Mouse (Mus musculus) testis, adult 2 months (tissue): ENCODE results near the gene Fam78a. TPM values are rescaled to one million over a fixed set of nuclear protein-coding genes. Genes with fewer than 3 reads are reported as not detected.

ENCODE experiments used
- H3K27ac ChIP-seq: fragments of 200-500 bp; 2 replicates; pipeline ENCODE4 v1.5.1; 2012; ENCODE audit warnings: low read depth, low read length; ENCODE audit not compliant: control insufficient read depth, insufficient read depth
- H3K27me3 ChIP-seq: fragments of 200-500 bp; 2 replicates; pipeline ENCODE4 v1.6.1; 2012; ENCODE audit warnings: mild to moderate bottlenecking, low read length, moderate library complexity; ENCODE audit not compliant: control insufficient read depth, insufficient read depth
- H3K36me3 ChIP-seq: fragments of 200-500 bp; 2 replicates; pipeline ENCODE4 v1.6.1; 2012; ENCODE audit warnings: mild to moderate bottlenecking, low read length; ENCODE audit not compliant: control insufficient read depth, insufficient read depth
- H3K4me1 ChIP-seq: fragments of 200-500 bp; 2 replicates; pipeline ENCODE4 v1.6.1; 2012; ENCODE audit warnings: low read length; ENCODE audit not compliant: control insufficient read depth, insufficient read depth
- H3K4me3 ChIP-seq: fragments of 200-500 bp; 2 replicates; pipeline ENCODE4 v1.5.1; 2012; ENCODE audit warnings: low read depth, mild to moderate bottlenecking, low read length, moderate library complexity, mixed read lengths; ENCODE audit not compliant: control insufficient read depth
- CTCF ChIP-seq: fragments of 200-500 bp; IDR thresholded peaks from 2 replicates; pipeline ENCODE4 v1.5.1; 2012; ENCODE audit warnings: low read depth, mild to moderate bottlenecking, inconsistent platforms, low read length, moderate library complexity; ENCODE audit not compliant: control insufficient read depth, insufficient read depth, insufficient replicate concordance
- POLR2A ChIP-seq: fragments of 200-500 bp; IDR thresholded peaks from 2 replicates; pipeline ENCODE4 v1.6.1; 2012; ENCODE audit warnings: low read depth, mild to moderate bottlenecking, inconsistent platforms, low read length, moderate library complexity; ENCODE audit not compliant: control insufficient read depth
- polyA plus RNA-seq: library from polyadenylated mRNA; depleted of rRNA; stranded (reverse); fragments of >200 nt; gene quantifications from 2 replicates; pipeline ENCODE4 v1.2.3, GENCODE M21; 2012

The Fam78a gene
- polyA plus RNA-seq, 1 experiment, result 276 TPM

DNA sequence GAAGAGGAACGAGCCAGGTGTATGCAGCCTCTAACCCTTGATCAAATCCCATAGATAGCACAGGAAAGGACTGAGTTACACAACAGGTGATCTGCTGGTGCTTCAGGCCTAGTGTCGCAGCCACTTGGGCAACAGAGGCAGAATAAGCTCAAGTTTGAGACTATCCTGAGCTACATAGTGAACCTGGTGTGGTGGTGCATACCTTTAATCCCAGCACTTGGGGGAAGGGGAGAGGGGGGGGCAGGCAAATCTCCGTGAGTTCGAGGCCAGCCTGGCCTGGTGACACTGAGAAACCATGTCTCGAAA is 43.8 kb upstream of the Fam78a start:
- Histone ChIP-seq H3K4me1 (peaks cover 3% of the 10 kb centered on the region), H3K27ac (no peak overlapping the region), H3K27me3 (no peaks in the 10 kb centered on the region), H3K36me3 (no peaks in the 10 kb centered on the region), H3K4me3 (no peak overlapping the region)
- TF ChIP-seq POLR2A, result no peak
- no peak for TF ChIP-seq CTCF

- Histone ChIP-seq H3K27me3 (no peaks in the 10 kb centered on the region), H3K27ac (peak overlapping the region; percentile 15; the same call in 1 of the 2 replicates), H3K4me1 (peaks cover 3% of the 10 kb centered on the region)
These were observed 43.2 kb upstream of the Fam78a start for GRCm38 (mm10) chr2:32127653-32128535.

DNA sequence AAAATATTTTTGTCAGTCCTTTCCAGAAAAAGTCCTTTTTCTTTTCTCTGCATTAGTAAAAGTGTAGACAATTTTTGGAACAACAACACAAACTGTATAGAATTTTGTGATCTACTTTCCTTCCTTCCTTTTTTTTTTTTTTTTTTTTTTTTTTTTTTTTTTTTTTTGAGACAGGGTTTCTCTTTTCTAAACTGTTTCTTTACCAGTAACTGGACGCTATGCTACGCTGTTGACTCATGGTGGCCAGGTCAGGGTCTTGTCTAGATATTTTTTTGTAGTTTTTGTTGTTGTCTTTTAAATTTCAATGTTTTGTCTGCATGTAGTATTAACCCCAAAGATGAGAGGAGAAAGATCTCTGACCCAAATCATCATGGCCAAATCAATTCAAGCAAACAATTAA is 37.1 kb upstream of the Fam78a start:
- H3K4me1 ChIP-seq, result no peaks in the 10 kb centered on the region
- H3K36me3 ChIP-seq, result no peaks in the 10 kb centered on the region
- no peaks in the 10 kb centered on the region for H3K27me3 ChIP-seq
- H3K27ac ChIP-seq, result no peak overlapping the region
- no peak overlapping the region for H3K4me3 ChIP-seq
- TF ChIP-seq POLR2A (no peak), CTCF (no peak)

More at GRCm38 (mm10) chr2:32127653-32128535, 43.2 kb upstream of the Fam78a start:
- TF ChIP-seq POLR2A (no peak), CTCF (no peak)
- H3K4me3 ChIP-seq, result no peak overlapping the region
- no peaks in the 10 kb centered on the region for H3K36me3 ChIP-seq

DNA sequence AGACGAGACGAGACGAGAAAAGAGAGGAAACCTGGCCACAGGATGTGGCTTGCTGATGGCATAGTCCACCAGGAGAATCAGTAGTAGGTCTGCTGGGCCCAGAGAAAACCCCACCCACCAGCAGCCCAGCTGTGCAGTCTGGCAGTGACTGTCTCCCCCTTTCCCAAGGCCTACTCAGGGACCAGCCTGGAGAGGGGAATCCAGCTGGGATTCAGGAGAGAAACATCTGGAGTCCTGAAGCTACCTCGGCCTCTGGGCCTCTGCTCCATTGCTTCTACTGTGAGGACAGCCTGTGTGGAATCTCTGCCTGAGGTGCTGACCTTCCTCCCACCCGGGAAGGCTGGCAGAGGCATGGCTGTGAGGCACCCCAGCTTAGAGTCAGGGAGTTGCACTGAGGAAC is 36.5 kb upstream of the Fam78a start:
- TF ChIP-seq CTCF (no peak), POLR2A (no peak)
- Histone ChIP-seq H3K4me3 (no peak overlapping the region), H3K4me1 (no peaks in the 10 kb centered on the region), H3K36me3 (no peaks in the 10 kb centered on the region), H3K27ac (peak overlapping the region; percentile 27), H3K27me3 (no peaks in the 10 kb centered on the region)

DNA sequence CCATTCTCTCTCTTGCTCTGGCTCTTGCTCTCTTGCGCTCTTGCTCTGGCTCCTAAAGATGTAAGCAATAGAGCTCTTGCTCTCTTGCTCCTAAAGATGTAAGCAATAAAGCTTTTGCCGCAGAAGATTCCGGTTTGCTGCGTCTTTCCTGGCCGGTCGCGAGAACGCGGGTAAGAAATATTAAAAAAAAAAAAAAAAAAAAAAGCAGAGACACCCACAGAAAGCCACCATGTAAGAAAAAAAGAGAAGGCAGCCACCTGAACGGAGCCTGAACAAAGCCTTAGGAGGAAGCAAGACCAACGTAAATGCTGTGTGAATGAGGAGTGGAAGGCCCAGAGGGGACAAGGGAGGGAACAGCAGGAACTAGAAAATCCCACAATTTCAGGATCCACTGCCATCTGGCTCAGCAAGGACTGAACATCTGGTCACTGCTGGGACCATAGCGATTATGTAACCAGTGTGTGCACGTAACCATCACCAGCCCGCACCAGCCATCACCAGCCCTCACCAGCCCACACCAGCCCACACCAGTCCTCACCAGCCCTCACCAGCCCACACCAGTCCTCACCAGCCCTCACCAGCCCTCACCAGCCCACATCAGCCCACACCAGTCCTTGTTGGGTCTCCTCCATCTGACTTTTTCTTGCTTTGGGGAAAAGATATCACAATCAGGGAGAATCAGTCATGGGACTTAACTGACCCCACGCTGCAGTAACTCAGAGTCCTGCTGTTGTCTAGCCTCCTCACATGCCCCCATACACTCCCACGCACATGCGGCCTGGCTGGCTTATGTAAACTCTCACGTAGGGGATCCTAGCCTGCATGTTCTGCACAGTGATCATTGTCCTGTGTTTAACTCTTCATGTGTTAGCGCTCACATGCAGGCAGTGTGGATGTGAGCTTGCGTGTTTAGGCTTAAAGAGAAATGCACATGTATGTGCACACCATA is 35.4 kb upstream of the Fam78a start:
- Histone ChIP-seq H3K4me1 (no peaks in the 10 kb centered on the region), H3K27ac (peak overlapping the region; percentile 51), H3K27me3 (no peaks in the 10 kb centered on the region), H3K36me3 (no peaks in the 10 kb centered on the region), H3K4me3 (no peak overlapping the region)
- no peak for TF ChIP-seq CTCF
- no peak for TF ChIP-seq POLR2A

GRCm38 (mm10) chr2:32115851-32116268 is 31.2 kb upstream of the Fam78a start:
- H3K27ac ChIP-seq, result no peak overlapping the region
- H3K4me1 ChIP-seq, result no peaks in the 10 kb centered on the region
- H3K36me3 ChIP-seq, result no peaks in the 10 kb centered on the region
- no peak overlapping the region for H3K4me3 ChIP-seq
- H3K27me3 ChIP-seq, result no peaks in the 10 kb centered on the region
- TF ChIP-seq POLR2A (no peak), CTCF (no peak)

GRCm38 (mm10) chr2:32112548-32112947 is 27.9 kb upstream of the Fam78a start:
- Histone ChIP-seq H3K27ac (no peak overlapping the region), H3K36me3 (no peaks in the 10 kb centered on the region), H3K27me3 (no peaks in the 10 kb centered on the region), H3K4me3 (no peak overlapping the region), H3K4me1 (no peaks in the 10 kb centered on the region)
- no peak for TF ChIP-seq POLR2A
- TF ChIP-seq CTCF, result no peak
